Mouse (Mus musculus): Measurements from ENCODE around the gene Lrmda. TPM values are rescaled to one million over a fixed set of nuclear protein-coding genes. Genes with fewer than 3 reads are reported as not detected.
A peak's percentile ranks its signal among the peaks of the same experiment; 100 is the strongest.

Gene Lrmda
- polyA plus RNA-seq, 1 experiment = not detected

DNA sequence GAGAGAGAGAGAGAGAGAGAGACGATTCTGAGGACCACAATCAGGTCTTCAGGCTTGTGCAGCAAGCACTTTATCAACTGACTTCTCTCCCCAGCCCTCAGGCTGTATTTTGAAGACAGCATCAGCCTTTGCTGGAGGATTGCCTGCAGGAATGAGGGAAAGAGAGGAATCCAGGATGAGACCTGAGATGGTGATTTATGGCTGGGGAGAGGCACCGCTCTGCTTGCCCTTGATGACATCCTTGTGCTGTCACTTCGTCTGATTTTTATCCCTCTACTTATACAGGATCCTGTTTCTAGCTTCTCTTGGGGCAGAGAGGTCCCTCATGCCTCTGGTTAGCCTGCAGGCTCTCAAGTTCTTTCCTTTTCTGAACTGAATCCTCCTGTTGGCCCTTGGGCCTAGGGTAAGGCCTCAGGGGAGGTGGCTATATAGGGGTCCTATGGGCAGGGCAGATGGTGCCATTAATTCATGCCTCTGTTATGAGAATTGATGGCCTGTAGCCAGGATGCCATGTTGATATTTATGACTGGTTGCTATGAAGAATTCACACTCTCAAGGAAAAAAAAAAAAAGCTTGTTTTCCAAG is 277.2 kb downstream of the Lrmda start:
- DNase-seq (ENCODE audit: low read depth) = peak; percentile 29
- TF ChIP-seq CTCF (IDR thresholded peaks at IDR 0.05; ENCODE audit: borderline replicate concordance, extremely low read depth, insufficient read depth, insufficient read length) = no peak
- no peak for TF ChIP-seq POLR2A (IDR thresholded peaks at IDR 0.05; ENCODE audit: borderline replicate concordance, extremely low read depth, insufficient read depth, insufficient read length, poor library complexity, severe bottlenecking)

DNA sequence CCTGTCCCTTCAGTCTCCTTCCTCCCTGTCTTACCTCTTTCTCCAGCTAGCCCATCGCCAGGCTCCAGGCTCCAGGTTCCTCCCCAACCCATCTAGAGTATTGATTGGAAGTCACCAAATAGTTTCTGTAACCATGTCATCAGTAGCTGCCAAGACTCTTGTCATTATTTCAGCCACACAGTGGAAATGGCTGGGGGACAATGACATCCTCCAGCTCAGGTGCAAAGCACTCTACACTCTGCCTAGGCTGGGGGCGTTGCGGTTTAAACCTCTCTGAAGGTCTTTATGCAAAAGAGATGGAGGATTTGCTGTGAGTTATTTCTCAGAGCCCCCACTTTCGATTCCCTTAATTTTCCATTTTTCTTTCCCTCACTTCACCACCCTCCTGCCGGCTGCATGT is 287.2 kb downstream of the Lrmda start:
- TF ChIP-seq POLR2A (IDR thresholded peaks at IDR 0.05; ENCODE audit: borderline replicate concordance, extremely low read depth, insufficient read depth, insufficient read length, poor library complexity, severe bottlenecking) = no peak
- no peak for TF ChIP-seq CTCF (IDR thresholded peaks at IDR 0.05; ENCODE audit: borderline replicate concordance, extremely low read depth, insufficient read depth, insufficient read length)
- DNase-seq (ENCODE audit: low read depth) = no peak

DNA sequence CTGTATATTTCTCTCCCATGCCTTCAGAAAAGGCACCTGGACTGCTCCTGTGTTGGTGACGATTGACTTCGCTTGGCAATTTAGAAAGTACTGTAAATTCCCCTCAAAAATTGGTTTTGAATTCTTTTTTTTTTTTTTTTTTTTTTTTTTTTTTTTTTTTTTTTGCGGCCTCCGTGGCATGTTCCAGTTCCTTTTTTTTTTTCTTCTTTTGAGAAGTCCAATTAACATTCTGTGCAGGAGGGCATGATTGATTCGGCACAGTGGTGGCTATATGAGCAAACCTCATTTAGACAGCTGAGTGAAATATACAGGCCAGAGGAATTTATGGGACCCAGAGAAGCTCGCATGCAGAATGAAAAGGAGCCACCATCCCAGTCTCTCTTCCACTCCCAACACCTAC is 288.5 kb downstream of the Lrmda start:
- DNase-seq (ENCODE audit: low read depth) = peak; percentile 56
- TF ChIP-seq POLR2A (IDR thresholded peaks at IDR 0.05; ENCODE audit: borderline replicate concordance, extremely low read depth, insufficient read depth, insufficient read length, poor library complexity, severe bottlenecking) = no peak
- TF ChIP-seq CTCF (IDR thresholded peaks at IDR 0.05; ENCODE audit: borderline replicate concordance, extremely low read depth, insufficient read depth, insufficient read length) = no peak

DNA sequence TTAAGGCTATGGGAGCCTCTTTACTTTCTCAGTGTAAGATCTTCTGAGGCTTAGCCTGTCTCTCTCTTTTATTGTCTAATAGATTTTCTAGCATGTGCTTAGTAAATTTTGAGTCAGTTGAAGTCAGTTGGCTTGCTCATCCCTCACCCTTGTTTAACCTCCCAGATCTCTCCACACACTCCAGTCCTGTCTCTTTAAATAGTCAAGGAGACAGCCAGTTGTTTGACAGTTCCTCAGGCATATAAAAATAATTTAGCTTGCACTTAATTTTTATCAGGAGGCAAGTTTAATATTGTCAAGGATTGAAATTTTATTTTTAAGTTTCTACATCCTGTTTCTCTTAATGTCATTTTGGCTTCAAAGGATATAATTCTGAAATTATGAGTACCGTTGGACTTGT is 303.5 kb downstream of the Lrmda start:
- no peak for TF ChIP-seq POLR2A (IDR thresholded peaks at IDR 0.05; ENCODE audit: borderline replicate concordance, extremely low read depth, insufficient read depth, insufficient read length, poor library complexity, severe bottlenecking)
- TF ChIP-seq CTCF (IDR thresholded peaks at IDR 0.05; ENCODE audit: borderline replicate concordance, extremely low read depth, insufficient read depth, insufficient read length) = no peak
- no peak for DNase-seq (ENCODE audit: low read depth)

DNA sequence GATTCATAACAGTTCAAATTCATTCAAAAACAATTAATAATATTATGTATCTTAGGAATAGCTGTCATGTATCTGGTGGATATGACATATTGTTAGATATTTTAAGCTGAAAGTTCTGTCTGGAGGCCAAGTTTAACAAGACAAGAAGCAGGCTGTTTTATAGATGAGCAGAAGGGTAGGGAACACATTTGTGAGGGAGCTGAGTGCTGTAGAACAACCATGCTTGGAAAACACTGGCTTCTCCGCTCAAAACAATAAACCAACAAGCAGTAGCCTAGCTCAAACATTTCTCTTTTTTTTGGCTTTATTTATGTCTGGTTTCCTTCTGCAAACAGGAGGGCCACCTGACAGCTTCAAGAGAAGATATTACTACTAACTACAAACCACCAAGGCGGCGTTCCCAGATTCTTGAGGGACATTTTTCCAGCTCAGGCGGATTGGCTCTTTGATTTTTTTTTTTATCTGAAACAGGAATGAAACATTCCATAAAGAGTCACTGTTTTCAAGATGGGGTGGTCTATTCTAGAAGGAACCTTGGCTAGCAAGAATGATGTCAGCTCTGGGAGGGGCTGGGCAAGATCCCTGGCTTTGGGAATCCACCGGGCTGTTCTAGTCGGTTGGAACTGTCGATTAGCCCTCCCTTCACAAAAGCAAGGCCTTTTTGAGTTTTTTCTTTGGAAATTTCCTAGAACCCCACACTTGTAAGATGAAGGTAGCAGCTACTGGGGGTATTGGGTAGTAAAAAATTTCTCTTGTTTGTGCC is 304.2 kb downstream of the Lrmda start:
- DNase-seq (ENCODE audit: low read depth) = no peak
- TF ChIP-seq POLR2A (IDR thresholded peaks at IDR 0.05; ENCODE audit: borderline replicate concordance, extremely low read depth, insufficient read depth, insufficient read length, poor library complexity, severe bottlenecking) (no peak), CTCF (IDR thresholded peaks at IDR 0.05; ENCODE audit: borderline replicate concordance, extremely low read depth, insufficient read depth, insufficient read length) (no peak)

DNA sequence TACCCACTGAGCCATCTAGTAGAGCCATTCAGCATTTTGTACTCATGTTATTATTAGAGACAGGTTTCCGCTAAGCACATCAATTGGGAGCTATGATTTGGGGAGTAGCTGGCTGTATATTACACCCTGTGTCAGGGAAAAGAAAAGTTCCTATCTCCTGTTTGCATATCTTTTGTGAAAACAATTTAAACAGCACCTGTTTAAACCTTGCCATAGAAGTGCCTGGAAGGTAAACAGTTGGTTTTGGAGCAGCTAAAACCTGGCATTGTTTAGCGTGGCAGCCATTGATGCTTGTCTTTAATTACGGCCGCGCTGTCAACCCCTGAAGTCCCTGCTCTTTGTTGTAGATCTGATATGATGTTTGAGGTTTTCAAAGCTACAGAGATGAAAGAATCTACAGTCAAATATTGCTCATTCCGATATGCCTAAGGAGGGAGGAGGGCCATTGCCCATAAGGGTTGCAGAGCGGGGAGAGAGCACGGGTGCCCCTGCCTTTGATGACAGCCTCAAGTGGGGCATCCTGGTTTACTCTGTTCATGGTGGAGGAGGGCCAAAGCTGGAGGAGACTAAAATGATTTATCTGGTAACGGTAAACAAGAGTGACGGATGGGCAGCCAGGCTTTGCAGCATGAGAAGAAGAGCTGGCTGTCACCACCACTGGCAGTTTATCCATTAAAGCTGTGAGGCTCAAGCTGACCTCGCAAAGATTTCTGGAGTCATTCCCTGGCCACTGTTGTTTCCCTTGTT is 306.9 kb downstream of the Lrmda start:
- no peak for DNase-seq (ENCODE audit: low read depth)
- TF ChIP-seq POLR2A (IDR thresholded peaks at IDR 0.05; ENCODE audit: borderline replicate concordance, extremely low read depth, insufficient read depth, insufficient read length, poor library complexity, severe bottlenecking) (no peak), CTCF (IDR thresholded peaks at IDR 0.05; ENCODE audit: borderline replicate concordance, extremely low read depth, insufficient read depth, insufficient read length) (no peak)

DNA sequence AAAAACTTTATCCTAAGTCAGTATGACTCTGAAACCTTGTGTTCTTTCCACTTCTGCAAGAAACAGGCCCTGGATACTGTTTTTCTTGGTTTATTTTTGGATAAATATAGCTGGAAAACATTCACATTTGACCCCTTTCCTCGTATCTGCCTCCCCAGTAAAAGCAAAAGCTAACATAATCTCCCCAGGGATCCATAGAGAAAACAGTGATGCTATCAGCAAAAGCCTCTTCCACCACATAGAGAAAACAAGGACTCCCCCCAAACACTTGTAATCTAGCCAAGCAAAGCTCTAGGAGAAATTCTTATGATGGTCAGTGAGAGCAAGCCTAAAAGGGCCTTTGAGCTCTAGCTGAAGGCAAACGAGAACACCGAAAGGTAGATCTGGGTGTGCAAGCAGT is 309.7 kb downstream of the Lrmda start:
- no peak for DNase-seq (ENCODE audit: low read depth)
- TF ChIP-seq CTCF (IDR thresholded peaks at IDR 0.05; ENCODE audit: borderline replicate concordance, extremely low read depth, insufficient read depth, insufficient read length) = no peak
- no peak for TF ChIP-seq POLR2A (IDR thresholded peaks at IDR 0.05; ENCODE audit: borderline replicate concordance, extremely low read depth, insufficient read depth, insufficient read length, poor library complexity, severe bottlenecking)

DNA sequence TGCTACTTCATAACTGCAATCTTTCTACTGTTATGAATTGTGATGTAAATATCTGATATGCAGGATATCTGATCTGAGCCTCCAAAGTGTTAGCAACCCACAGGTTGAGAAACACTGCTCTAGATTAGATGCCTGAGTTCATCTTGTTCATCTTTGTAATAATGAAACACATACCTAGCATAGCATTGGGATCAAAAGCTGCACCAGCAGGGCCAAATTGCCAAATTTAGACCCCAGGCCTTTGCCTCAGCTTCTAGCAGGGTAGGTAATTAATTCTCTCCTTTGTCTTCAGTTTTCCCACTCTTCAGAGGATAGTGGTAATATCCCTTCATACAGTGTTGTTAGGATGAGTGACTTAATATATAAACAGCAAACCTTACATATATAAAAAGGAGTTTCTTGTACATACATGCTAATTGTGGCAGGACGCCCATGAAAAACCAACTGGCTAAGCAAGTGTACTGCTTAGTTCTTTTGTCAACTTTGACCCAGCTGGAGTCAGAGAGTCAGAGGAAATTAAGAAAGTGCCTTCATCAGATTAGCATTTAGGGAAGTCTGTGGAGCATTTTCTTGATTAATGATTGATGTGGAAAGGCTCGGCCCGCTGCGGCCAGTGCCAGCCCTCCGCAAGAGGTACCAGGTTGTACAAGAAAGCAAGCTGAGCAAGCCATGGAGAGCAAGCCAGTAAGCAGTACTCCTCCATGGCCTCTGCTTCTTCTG is 315.7 kb downstream of the Lrmda start:
- TF ChIP-seq CTCF (IDR thresholded peaks at IDR 0.05; ENCODE audit: borderline replicate concordance, extremely low read depth, insufficient read depth, insufficient read length) = no peak
- TF ChIP-seq POLR2A (IDR thresholded peaks at IDR 0.05; ENCODE audit: borderline replicate concordance, extremely low read depth, insufficient read depth, insufficient read length, poor library complexity, severe bottlenecking) = no peak

DNA sequence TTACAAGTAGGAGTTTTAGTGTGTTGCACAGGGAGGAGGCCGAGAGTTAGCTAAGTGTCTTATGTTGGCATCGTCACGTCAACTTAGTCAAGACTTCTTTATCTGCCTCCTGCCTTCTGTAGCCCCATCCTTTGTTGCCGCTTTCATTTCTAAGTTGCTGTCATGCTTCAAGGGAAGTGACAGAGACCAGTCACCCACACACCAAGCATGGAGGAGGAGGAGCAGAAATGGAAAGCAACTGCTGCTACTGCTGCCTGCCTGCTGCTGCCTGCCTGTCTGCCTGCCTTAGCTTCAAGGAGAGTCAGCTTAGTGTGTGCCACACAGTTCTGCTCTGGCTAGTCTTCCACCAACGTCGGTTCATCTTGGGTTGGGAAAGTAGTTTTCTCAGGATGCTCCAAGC is 319.7 kb downstream of the Lrmda start:
- no peak for TF ChIP-seq CTCF (IDR thresholded peaks at IDR 0.05; ENCODE audit: borderline replicate concordance, extremely low read depth, insufficient read depth, insufficient read length)
- TF ChIP-seq POLR2A (IDR thresholded peaks at IDR 0.05; ENCODE audit: borderline replicate concordance, extremely low read depth, insufficient read depth, insufficient read length, poor library complexity, severe bottlenecking) = no peak

More for the DNA sequence above, 315.7 kb downstream of the Lrmda start:
- DNase-seq (ENCODE audit: low read depth) = no peak

DNA sequence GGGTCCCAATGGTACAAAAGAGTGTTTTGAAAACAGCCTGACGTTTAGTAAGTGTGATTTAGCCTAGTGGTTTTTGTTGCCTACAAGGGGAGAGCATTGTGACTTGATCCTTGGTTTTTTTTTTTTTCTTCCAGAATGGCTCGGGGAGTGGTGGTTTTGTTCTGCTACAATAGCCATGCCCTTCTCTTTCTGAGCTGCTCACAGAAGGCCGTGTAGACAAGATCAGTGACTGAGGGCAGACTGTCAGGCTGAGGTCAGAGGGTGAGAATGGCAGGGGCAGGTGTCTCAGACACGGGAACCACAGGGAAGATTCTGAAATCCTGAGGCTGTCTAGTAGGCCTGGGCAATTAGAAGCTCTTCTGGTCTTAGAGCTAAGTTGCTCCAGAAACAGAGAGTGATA is 323.8 kb downstream of the Lrmda start:
- DNase-seq (ENCODE audit: low read depth) = no peak
- TF ChIP-seq POLR2A (IDR thresholded peaks at IDR 0.05; ENCODE audit: borderline replicate concordance, extremely low read depth, insufficient read depth, insufficient read length, poor library complexity, severe bottlenecking) = no peak
- no peak for TF ChIP-seq CTCF (IDR thresholded peaks at IDR 0.05; ENCODE audit: borderline replicate concordance, extremely low read depth, insufficient read depth, insufficient read length)

More for the DNA sequence above, 319.7 kb downstream of the Lrmda start:
- no peak for DNase-seq (ENCODE audit: low read depth)

DNA sequence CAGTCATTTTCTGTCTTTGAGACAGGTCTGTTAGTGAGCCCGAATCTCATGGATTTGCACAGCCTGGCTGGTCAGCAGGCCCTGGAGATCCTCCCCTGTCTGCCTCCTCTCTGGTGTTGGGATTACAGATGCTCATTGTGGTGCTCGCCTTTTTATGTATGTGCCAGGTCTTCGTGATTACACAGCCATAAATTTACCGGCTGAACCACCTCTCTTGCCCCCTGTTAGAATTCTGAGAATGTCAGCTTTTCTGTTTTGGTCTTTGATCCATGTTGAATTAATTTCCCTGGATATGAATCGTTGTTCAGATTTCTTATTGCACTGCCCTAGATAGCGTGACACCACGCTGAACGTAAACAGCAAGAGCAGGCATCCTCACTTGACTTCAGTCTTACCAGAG is 325.7 kb downstream of the Lrmda start:
- TF ChIP-seq CTCF (IDR thresholded peaks at IDR 0.05; ENCODE audit: borderline replicate concordance, extremely low read depth, insufficient read depth, insufficient read length) = no peak
- TF ChIP-seq POLR2A (IDR thresholded peaks at IDR 0.05; ENCODE audit: borderline replicate concordance, extremely low read depth, insufficient read depth, insufficient read length, poor library complexity, severe bottlenecking) = no peak
- no peak for DNase-seq (ENCODE audit: low read depth)
